13 mouse cellular contexts compared by ENCODE assay signal in the genomic region with DNA sequence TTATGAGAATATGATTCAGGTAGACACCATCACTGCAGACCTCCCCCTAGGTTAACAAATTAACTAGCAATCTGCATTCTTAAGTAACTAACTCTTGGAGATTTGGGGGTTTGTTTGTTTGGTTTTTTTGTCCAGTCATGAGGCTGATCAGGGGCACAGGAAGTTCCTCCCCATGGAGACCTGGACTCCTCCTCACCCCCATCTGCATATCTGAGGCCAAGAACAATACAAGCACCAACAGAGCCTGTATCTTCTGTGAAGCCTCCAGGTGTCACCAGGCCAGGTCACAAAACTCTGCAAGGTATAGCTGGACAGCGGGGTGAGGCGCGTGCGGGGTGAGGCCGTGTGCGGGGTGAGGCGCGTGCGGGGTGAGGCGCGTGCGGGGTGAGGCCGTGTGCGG. TPM values are rescaled to one million over a fixed set of nuclear protein-coding genes. Genes with fewer than 3 reads are reported as not detected.
DNase-seq lines count a peak whose midpoint lies in the region; ATAC-seq and TF ChIP-seq lines count a peak whose summit lies in the region.
"Had no signal": no experiment of that assay in that cellular context is flagged by ENCODE, and none has a peak within 500 bp of the region (broad histone marks: within the 10 kb centered on the region; RNA-seq: fewer than 3 reads in every experiment).

No protein-coding gene starts in this region.

- H3K4me1 ChIP-seq in forebrain, embryonic 13.5 days = peaks cover 88% of the 10 kb centered on the region
- peaks cover 33% of the 10 kb centered on the region for H3K4me1 ChIP-seq in forebrain, postnatal 0 days (ENCODE audit: insufficient read depth)
- H3K4me1 ChIP-seq in hindbrain, embryonic 15.5 days (replicated peaks) = peaks cover 87% of the 10 kb centered on the region
- H3K4me1 ChIP-seq in hindbrain, embryonic 10.5 days (replicated peaks) = peaks cover 92% of the 10 kb centered on the region
- H3K4me1 ChIP-seq in midbrain, embryonic 13.5 days (replicated peaks) = peaks cover 82% of the 10 kb centered on the region
- peaks cover 60% of the 10 kb centered on the region for H3K4me1 ChIP-seq in midbrain, embryonic 15.5 days
- peaks cover 91% of the 10 kb centered on the region for H3K4me1 ChIP-seq in neural tube, embryonic 15.5 days

- H3K27ac ChIP-seq in forebrain, embryonic 13.5 days = peak overlapping the region; percentile 86
- no peak overlapping the region for H3K27ac ChIP-seq in forebrain, postnatal 0 days (ENCODE audit: low read depth, low read length)
- 0 out of 2 replicates have a peak overlapping the region, but pooled peaks have one; percentile 73 for H3K27ac ChIP-seq in hindbrain, embryonic 15.5 days (replicated peaks)
- no peak overlapping the region for H3K27ac ChIP-seq in hindbrain, embryonic 10.5 days
- H3K27ac ChIP-seq in midbrain, embryonic 13.5 days = peak overlapping the region; percentile 78; the same call in 1 of the 2 replicates
- H3K27ac ChIP-seq in midbrain, embryonic 15.5 days = no peak overlapping the region
- H3K27ac ChIP-seq in neural tube, embryonic 15.5 days (replicated peaks) = peak overlapping the region; percentile 77; the same call in 1 of the 2 replicates

- no peak overlapping the region for H3K4me3 ChIP-seq in forebrain, embryonic 13.5 days
- H3K4me3 ChIP-seq in forebrain, postnatal 0 days (ENCODE audit: low read depth, low read length) = no peak overlapping the region
- no peak overlapping the region for H3K4me3 ChIP-seq in hindbrain, embryonic 15.5 days
- no peak overlapping the region for H3K4me3 ChIP-seq in hindbrain, embryonic 10.5 days
- no peak overlapping the region for H3K4me3 ChIP-seq in midbrain, embryonic 13.5 days (replicated peaks)
- H3K4me3 ChIP-seq in midbrain, embryonic 15.5 days = no peak overlapping the region
- no peak overlapping the region for H3K4me3 ChIP-seq in neural tube, embryonic 15.5 days (replicated peaks)

- H3K9ac ChIP-seq in forebrain, embryonic 13.5 days = no peak overlapping the region
- H3K9ac ChIP-seq in forebrain, postnatal 0 days = no peak overlapping the region
- H3K9ac ChIP-seq in hindbrain, embryonic 15.5 days = no peak overlapping the region
- H3K9ac ChIP-seq in midbrain, embryonic 13.5 days (replicated peaks) = no peak overlapping the region
- H3K9ac ChIP-seq in midbrain, embryonic 15.5 days = no peak overlapping the region
- H3K9ac ChIP-seq in neural tube, embryonic 15.5 days (replicated peaks) = no peak overlapping the region

- ATAC-seq in forebrain, embryonic 13.5 days = no peak
- no peak for ATAC-seq in forebrain, postnatal 0 days
- ATAC-seq in hindbrain, embryonic 15.5 days (ENCODE audit: low FRiP score, low read depth) = no peak
- ATAC-seq in midbrain, embryonic 13.5 days = no peak
- no peak for ATAC-seq in midbrain, embryonic 15.5 days (replicated peaks)
- no peak for ATAC-seq in neural tube, embryonic 15.5 days (ENCODE audit: low FRiP score)

- peaks cover 3% of the 10 kb centered on the region; the same call in 1 of the 2 replicates for H3K36me3 ChIP-seq in forebrain, embryonic 13.5 days (ENCODE audit: poor library complexity, severe bottlenecking)
- no peaks in the 10 kb centered on the region for H3K36me3 ChIP-seq in forebrain, postnatal 0 days (ENCODE audit: insufficient read depth)
- no peaks in the 10 kb centered on the region for H3K36me3 ChIP-seq in hindbrain, embryonic 15.5 days
- peaks cover 4% of the 10 kb centered on the region for H3K36me3 ChIP-seq in hindbrain, embryonic 10.5 days
- H3K36me3 ChIP-seq in midbrain, embryonic 13.5 days = no peaks in the 10 kb centered on the region
- no peaks in the 10 kb centered on the region for H3K36me3 ChIP-seq in midbrain, embryonic 15.5 days (replicated peaks)
- H3K36me3 ChIP-seq in neural tube, embryonic 15.5 days = no peaks in the 10 kb centered on the region

- no peak overlapping the region for H3K4me2 ChIP-seq in forebrain, embryonic 13.5 days
- H3K4me2 ChIP-seq in forebrain, postnatal 0 days (ENCODE audit: low read depth) = no peak overlapping the region
- no peak overlapping the region for H3K4me2 ChIP-seq in hindbrain, embryonic 15.5 days
- H3K4me2 ChIP-seq in midbrain, embryonic 13.5 days (replicated peaks) = no peak overlapping the region
- no peak overlapping the region for H3K4me2 ChIP-seq in midbrain, embryonic 15.5 days
- H3K4me2 ChIP-seq in neural tube, embryonic 15.5 days = no peak overlapping the region

- WGBS in forebrain, embryonic 13.5 days = 89% methylated on average over 14 of the region's 14 CpGs
- WGBS in forebrain, postnatal 0 days = 91% methylated on average over 14 of the region's 14 CpGs
- WGBS in hindbrain, embryonic 15.5 days = 84% methylated on average over 14 of the region's 14 CpGs
- WGBS in hindbrain, embryonic 10.5 days = 83% methylated on average over 14 of the region's 14 CpGs
- WGBS in midbrain, embryonic 13.5 days = 90% methylated on average over 14 of the region's 14 CpGs
- WGBS in midbrain, embryonic 15.5 days = 81% methylated on average over 14 of the region's 14 CpGs
- WGBS in neural tube, embryonic 15.5 days = 83% methylated on average over 14 of the region's 14 CpGs

- H3K27me3 ChIP-seq in forebrain, embryonic 13.5 days = no peaks in the 10 kb centered on the region
- H3K27me3 ChIP-seq in forebrain, postnatal 0 days (ENCODE audit: insufficient read depth, low read length) = no peaks in the 10 kb centered on the region
- no peaks in the 10 kb centered on the region for H3K27me3 ChIP-seq in hindbrain, embryonic 15.5 days
- no peaks in the 10 kb centered on the region for H3K27me3 ChIP-seq in hindbrain, embryonic 10.5 days (ENCODE audit: insufficient read depth, poor library complexity, severe bottlenecking)
- no peaks in the 10 kb centered on the region for H3K27me3 ChIP-seq in midbrain, embryonic 13.5 days
- no peaks in the 10 kb centered on the region for H3K27me3 ChIP-seq in midbrain, embryonic 15.5 days (replicated peaks)
- H3K27me3 ChIP-seq in neural tube, embryonic 15.5 days (replicated peaks) = no peaks in the 10 kb centered on the region

- no peak for DNase-seq in forebrain, postnatal 0 days
- DNase-seq in hindbrain, embryonic 10.5 days (ENCODE audit: low spot score) = no peak
- no peak for DNase-seq in layer of hippocampus, adult 8-10 months (ENCODE audit: low spot score in 2 of 2)
- DNase-seq: cerebellum, adult 11-12 months; liver; lung, postnatal 4 days; spleen, adult 18-20 months; thymus, postnatal 25 days had no signal

- H3K9me3 ChIP-seq in forebrain, embryonic 13.5 days (replicated peaks) = no peaks in the 10 kb centered on the region
- H3K9me3 ChIP-seq in forebrain, postnatal 0 days (ENCODE audit: low read length) = no peaks in the 10 kb centered on the region
- no peaks in the 10 kb centered on the region for H3K9me3 ChIP-seq in hindbrain, embryonic 15.5 days
- no peaks in the 10 kb centered on the region for H3K9me3 ChIP-seq in hindbrain, embryonic 10.5 days
- no peaks in the 10 kb centered on the region for H3K9me3 ChIP-seq in midbrain, embryonic 13.5 days
- H3K9me3 ChIP-seq in midbrain, embryonic 15.5 days = no peaks in the 10 kb centered on the region
- H3K9me3 ChIP-seq in neural tube, embryonic 15.5 days (replicated peaks) = no peaks in the 10 kb centered on the region

- TF ChIP-seq CTCF in forebrain, postnatal 0 days (IDR thresholded peaks at IDR 0.05; ENCODE audit: low read depth) = no peak

RNA-seq across cellular contexts. Expression of a gene that starts 13.0 kb away (rescaled TPM):
- polyA plus RNA-seq in forebrain, embryonic 13.5 days (2015; fragmentation: Nextera tagmentation; extraction: Ambion mirVana) = 25.6 and 27.3 TPM in 2 replicates
- 12.7 and 13.4 TPM in 2 replicates for total RNA-seq in forebrain, postnatal 0 days (2014; rRNA removed)
- polyA plus RNA-seq in forebrain, postnatal 0 days (2015; fragmentation: Nextera tagmentation; extraction: Ambion mirVana) = 11.6 and 16.8 TPM in 2 replicates
- 26.3 and 28.7 TPM in 2 replicates for polyA plus RNA-seq in hindbrain, embryonic 15.5 days (2015; fragmentation: Nextera tagmentation; extraction: Ambion mirVana)
- polyA plus RNA-seq in hindbrain, embryonic 10.5 days (2016; fragmentation: Nextera tagmentation; extraction: Ambion mirVana) = 18.1 and 19.7 TPM in 2 replicates
- polyA plus RNA-seq in midbrain, embryonic 13.5 days (2015; fragmentation: Nextera tagmentation; extraction: Ambion mirVana) = 20.2 and 22.6 TPM in 2 replicates
- 25.6 and 27.6 TPM in 2 replicates for polyA plus RNA-seq in midbrain, embryonic 15.5 days (2015; fragmentation: Nextera tagmentation; extraction: Ambion mirVana)
- 24.2 and 28.5 TPM in 2 replicates for polyA plus RNA-seq in neural tube, embryonic 15.5 days (2015; fragmentation: Nextera tagmentation; extraction: Ambion mirVana)
- total RNA-seq in layer of hippocampus, adult 8-10 months (2022) = 100 to 1,000 TPM; 246 to 324 (median 271) TPM

Comparison
In these comparisons a context has a peak if more than half of its experiments do, and no peak if none do; other contexts are left out.
1. H3K27ac ChIP-seq: peak in forebrain, embryonic 13.5 days (single experiment), hindbrain, embryonic 15.5 days (single experiment), midbrain, embryonic 13.5 days (single experiment) and neural tube, embryonic 15.5 days (single experiment); none in forebrain, postnatal 0 days (single experiment), hindbrain, embryonic 10.5 days (single experiment) and midbrain, embryonic 15.5 days (single experiment).